Mouse (Mus musculus): ENCODE results near the gene Pskh1. TPM values are rescaled to one million over a fixed set of nuclear protein-coding genes. Genes with fewer than 3 reads are reported as not detected.

Pskh1 gene
- polyA plus RNA-seq, 1 experiment from 2014 or later: 26.0 TPM

- WGBS: under 1% methylated on average over 55 of the region's 59 CpGs
- Histone ChIP-seq H3K4me1 (replicated peaks) (peaks cover 35% of the 10 kb centered on the region), H3K4me3 (replicated peaks) (peak within 1 kb of the TSS; percentile 94), H3K27ac (peak within 1 kb of the TSS; percentile 94), H3K9me3 (no peaks in the 10 kb centered on the region), H3K9ac (peak within 1 kb of the TSS; percentile 91), H3K36me3 (no peaks in the 10 kb centered on the region), H3K27me3 (replicated peaks) (no peaks in the 10 kb centered on the region), H3K4me2 (replicated peaks) (peak within 1 kb of the TSS; percentile 68)
- peak; percentile 99 for ATAC-seq
Measured at GRCm38 (mm10) chr8:105860143-105860981, 39.9 kb upstream of the Pskh1 start, which contains the start of gene Nutf2. Gene Nutf2 (plus strand): TSS chr8:105860580.

GRCm38 (mm10) chr8:105861951-105862350, 38.3 kb upstream of the Pskh1 start:
- WGBS: 5% methylated on average over 1 of the region's 1 CpGs
- Histone ChIP-seq H3K9me3 (no peaks in the 10 kb centered on the region), H3K36me3 (peaks cover 13% of the 10 kb centered on the region), H3K4me1 (replicated peaks) (peaks cover 30% of the 10 kb centered on the region), H3K4me3 (replicated peaks) (peak overlapping the region; percentile 94), H3K9ac (peak overlapping the region; percentile 91), H3K4me2 (replicated peaks) (peak overlapping the region; percentile 68), H3K27ac (0 out of 2 replicates have a peak overlapping the region, but pooled peaks have one; percentile 3), H3K27me3 (replicated peaks) (no peaks in the 10 kb centered on the region)
- no peak for ATAC-seq

GRCm38 (mm10) chr8:105866364-105867029, 33.7 kb upstream of the Pskh1 start:
- no peaks in the 10 kb centered on the region for H3K27me3 ChIP-seq (replicated peaks)
- no peak overlapping the region for H3K4me2 ChIP-seq (replicated peaks)
- H3K9me3 ChIP-seq: no peaks in the 10 kb centered on the region
- H3K4me1 ChIP-seq (replicated peaks): peaks cover 8% of the 10 kb centered on the region
- H3K4me3 ChIP-seq (replicated peaks): no peak overlapping the region
- 81% methylated on average over 6 of the region's 6 CpGs for WGBS
- no peak overlapping the region for H3K27ac ChIP-seq
- no peak for ATAC-seq
- H3K36me3 ChIP-seq: peaks cover 35% of the 10 kb centered on the region
- H3K9ac ChIP-seq: no peak overlapping the region

GRCm38 (mm10) chr8:105874301-105874700, 25.9 kb upstream of the Pskh1 start:
- Histone ChIP-seq H3K27ac (no peak overlapping the region), H3K9ac (no peak overlapping the region), H3K27me3 (replicated peaks) (no peaks in the 10 kb centered on the region), H3K4me3 (replicated peaks) (no peak overlapping the region), H3K4me2 (replicated peaks) (no peak overlapping the region), H3K36me3 (peaks cover 31% of the 10 kb centered on the region), H3K9me3 (no peaks in the 10 kb centered on the region), H3K4me1 (replicated peaks) (no peaks in the 10 kb centered on the region)
- ATAC-seq: no peak
- 86% methylated on average over 6 of the region's 6 CpGs for WGBS

GRCm38 (mm10) chr8:105880754-105881520, 19.3 kb upstream of the Pskh1 start, which contains the start of gene Edc4:
Gene Edc4 (plus strand): TSS chr8:105880881.
- H3K4me3 ChIP-seq (replicated peaks): peak within 1 kb of the TSS; percentile 86
- peak; percentile 92 for ATAC-seq
- peak within 1 kb of the TSS; percentile 90 for H3K9ac ChIP-seq
- H3K36me3 ChIP-seq: peaks cover 25% of the 10 kb centered on the region
- H3K4me1 ChIP-seq (replicated peaks): peaks cover 14% of the 10 kb centered on the region
- H3K4me2 ChIP-seq (replicated peaks): peak within 1 kb of the TSS; percentile 87
- under 1% methylated on average over 45 of the region's 45 CpGs for WGBS
- peak within 1 kb of the TSS; percentile 64 for H3K27ac ChIP-seq
- no peaks in the 10 kb centered on the region for H3K27me3 ChIP-seq (replicated peaks)
- H3K9me3 ChIP-seq: no peaks in the 10 kb centered on the region

GRCm38 (mm10) chr8:105889756-105890465, 10.3 kb upstream of the Pskh1 start:
- 92% methylated on average over 12 of the region's 12 CpGs for WGBS
- Histone ChIP-seq H3K4me1 (replicated peaks) (0 out of 2 replicates have a peak, but pooled peaks cover 4% of the 10 kb centered on the region), H3K27ac (no peak overlapping the region), H3K9ac (no peak overlapping the region), H3K36me3 (peaks cover 62% of the 10 kb centered on the region), H3K4me3 (replicated peaks) (no peak overlapping the region), H3K27me3 (replicated peaks) (no peaks in the 10 kb centered on the region), H3K9me3 (no peaks in the 10 kb centered on the region), H3K4me2 (replicated peaks) (no peak overlapping the region)
- no peak for ATAC-seq

GRCm38 (mm10) chr8:105890870-105891269, 9.4 kb upstream of the Pskh1 start:
- Histone ChIP-seq H3K36me3 (peaks cover 57% of the 10 kb centered on the region), H3K27me3 (replicated peaks) (no peaks in the 10 kb centered on the region), H3K9me3 (no peaks in the 10 kb centered on the region), H3K4me2 (replicated peaks) (no peak overlapping the region), H3K9ac (no peak overlapping the region), H3K27ac (no peak overlapping the region), H3K4me1 (replicated peaks) (0 out of 2 replicates have a peak, but pooled peaks cover 4% of the 10 kb centered on the region), H3K4me3 (replicated peaks) (no peak overlapping the region)
- ATAC-seq: no peak
- 87% methylated on average over 6 of the region's 6 CpGs for WGBS

GRCm38 (mm10) chr8:105892432-105892831, 7.8 kb upstream of the Pskh1 start:
- Histone ChIP-seq H3K4me1 (replicated peaks) (0 out of 2 replicates have a peak, but pooled peaks cover 4% of the 10 kb centered on the region), H3K4me3 (replicated peaks) (no peak overlapping the region), H3K9me3 (no peaks in the 10 kb centered on the region), H3K9ac (no peak overlapping the region), H3K4me2 (replicated peaks) (no peak overlapping the region), H3K27ac (no peak overlapping the region), H3K27me3 (replicated peaks) (no peaks in the 10 kb centered on the region), H3K36me3 (peaks cover 44% of the 10 kb centered on the region)
- WGBS: 90% methylated on average over 6 of the region's 6 CpGs
- ATAC-seq: 0 out of 2 replicates have a peak, but pooled peaks have one; percentile 13

- H3K4me1 ChIP-seq (replicated peaks): 0 out of 2 replicates have a peak, but pooled peaks cover 4% of the 10 kb centered on the region
- no peak within 1 kb of the TSS for H3K9ac ChIP-seq
- peaks cover 35% of the 10 kb centered on the region for H3K36me3 ChIP-seq
- H3K4me3 ChIP-seq (replicated peaks): no peak within 1 kb of the TSS
- peak; percentile 82 for ATAC-seq
- H3K4me2 ChIP-seq (replicated peaks): peak within 1 kb of the TSS; percentile 31; the same call in 1 of the 2 replicates
- no peaks in the 10 kb centered on the region for H3K27me3 ChIP-seq (replicated peaks)
- 11% methylated on average over 11 of the region's 11 CpGs for WGBS
- no peaks in the 10 kb centered on the region for H3K9me3 ChIP-seq
- no peak within 1 kb of the TSS for H3K27ac ChIP-seq
Measured at GRCm38 (mm10) chr8:105893339-105893738, 6.9 kb upstream of the Pskh1 start, which contains the start of gene Nrn1l. Gene Nrn1l (plus strand): TSS chr8:105893567.

- Histone ChIP-seq H3K4me1 (replicated peaks) (0 out of 2 replicates have a peak, but pooled peaks cover 11% of the 10 kb centered on the region), H3K4me3 (replicated peaks) (no peak overlapping the region), H3K36me3 (no peaks in the 10 kb centered on the region), H3K9ac (no peak overlapping the region), H3K27me3 (replicated peaks) (no peaks in the 10 kb centered on the region), H3K27ac (no peak overlapping the region), H3K9me3 (no peaks in the 10 kb centered on the region), H3K4me2 (replicated peaks) (no peak overlapping the region)
- 72% methylated on average over 9 of the region's 9 CpGs for WGBS
- ATAC-seq: no peak
Measured at GRCm38 (mm10) chr8:105897801-105898480, 2.3 kb upstream of the Pskh1 start.
